Mouse (Mus musculus) ovary, postnatal 14 days (tissue): ENCODE measurements around the gene Aifm1.

ENCODE experiments used
- DNase-seq: peaks from one replicate; pipeline ENCODE4 v3.0.0; 2022; ENCODE audit warnings: low spot score

Aifm1 gene

GRCm38 (mm10) chrX:48513166-48513807 is at the start of gene Aifm1:
Gene Aifm1, minus strand, starts transcription at chrX:48513563.
- peak; percentile 71 for DNase-seq

GRCm38 (mm10) chrX:48532175-48532574 is 18.8 kb upstream of the Aifm1 start:
- peak; percentile 61 for DNase-seq

- no peak for DNase-seq
Measured at GRCm38 (mm10) chrX:48526435-48526834, 13.1 kb upstream of the Aifm1 start.

GRCm38 (mm10) chrX:48525866-48526265 is 12.5 kb upstream of the Aifm1 start:
- no peak for DNase-seq

GRCm38 (mm10) chrX:48525332-48525731 is 12.0 kb upstream of the Aifm1 start:
- DNase-seq, result no peak

- DNase-seq, result no peak
Measured at GRCm38 (mm10) chrX:48523512-48523911, 10.1 kb upstream of the Aifm1 start.

GRCm38 (mm10) chrX:48521651-48522050 is 8.3 kb upstream of the Aifm1 start:
- DNase-seq, result no peak

- no peak for DNase-seq
Measured at GRCm38 (mm10) chrX:48519549-48520085, 6.3 kb upstream of the Aifm1 start.

- no peak for DNase-seq
Measured at GRCm38 (mm10) chrX:48518808-48519548, 5.6 kb upstream of the Aifm1 start, which contains the start of gene Rab33a. Gene Rab33a, plus strand, starts transcription at chrX:48519285.

GRCm38 (mm10) chrX:48518211-48518807 is 4.9 kb upstream of the Aifm1 start:
- no peak for DNase-seq

- DNase-seq, result no peak
Measured at GRCm38 (mm10) chrX:48513824-48514223, 461 bp upstream of the Aifm1 start.

GRCm38 (mm10) chrX:48493763-48494162 is 19.6 kb downstream of the Aifm1 start:
- no peak for DNase-seq

- DNase-seq, result no peak
Measured at GRCm38 (mm10) chrX:48481687-48482086, 31.7 kb downstream of the Aifm1 start.

GRCm38 (mm10) chrX:48481095-48481494 is 32.3 kb downstream of the Aifm1 start:
- no peak for DNase-seq

GRCm38 (mm10) chrX:48467355-48467946 is 45.9 kb downstream of the Aifm1 start:
- no peak for DNase-seq

- no peak for DNase-seq
Measured at GRCm38 (mm10) chrX:48466174-48466573, 47.2 kb downstream of the Aifm1 start.

- no peak for DNase-seq
Measured at GRCm38 (mm10) chrX:48464436-48464835, 48.9 kb downstream of the Aifm1 start.

- no peak for DNase-seq
Measured at GRCm38 (mm10) chrX:48463636-48464035, 49.7 kb downstream of the Aifm1 start.

- DNase-seq, result peak; percentile 68
Measured at GRCm38 (mm10) chrX:48462754-48463507, 50.4 kb downstream of the Aifm1 start, which contains the start of gene Elf4. Gene Elf4, minus strand, starts transcription at chrX:48463132.

- DNase-seq, result no peak
Measured at GRCm38 (mm10) chrX:48462297-48462696, 51.1 kb downstream of the Aifm1 start.

GRCm38 (mm10) chrX:48461006-48461405 is 52.4 kb downstream of the Aifm1 start:
- no peak for DNase-seq

- DNase-seq, result no peak
Measured at GRCm38 (mm10) chrX:48460496-48460895, 52.9 kb downstream of the Aifm1 start.
